ENCODE assay signal across 8 mouse cellular contexts in genomic region chr7:19822604-19823058, GRCm38 (mm10). TPM values are rescaled to one million over a fixed set of nuclear protein-coding genes. Genes with fewer than 3 reads are reported as not detected.
DNase-seq lines count a peak whose midpoint lies in the region; ATAC-seq lines count a peak whose summit lies in the region.

Bcl3 (minus strand) TSS chr7:19822770.

- 2% methylated on average over 21 of the region's 42 CpGs for WGBS in forebrain, embryonic 14.5 days
- under 1% methylated on average over 41 of the region's 42 CpGs for WGBS in limb, embryonic 12.5 days
- 1% methylated on average over 32 of the region's 42 CpGs for WGBS in midbrain, embryonic 14.5 days

- no peak for ATAC-seq in forebrain, embryonic 14.5 days
- peak; percentile 17 to 36; a peak in 1 of 4 replicates for ATAC-seq in hematopoietic stem cell, adult 5-6 weeks (replicated peaks in 1 of 2; ENCODE audit: insufficient read depth in 1 of 2, low FRiP score in 2 of 2, low TSS enrichment in 1 of 2, low read depth in 1 of 2, poor library complexity in 2 of 2, severe bottlenecking in 2 of 2)
- ATAC-seq in limb, embryonic 12.5 days (ENCODE audit: insufficient number of reproducible peaks, insufficient read depth, low FRiP score, low TSS enrichment, low read depth), result no peak
- no peak for ATAC-seq in midbrain, embryonic 14.5 days (ENCODE audit: low FRiP score, low TSS enrichment)

- H3K4me2 ChIP-seq in forebrain, embryonic 14.5 days (ENCODE audit: low read length), result peak within 1 kb of the TSS; percentile 40
- peak within 1 kb of the TSS; percentile 63 for H3K4me2 ChIP-seq in limb, embryonic 12.5 days
- peak within 1 kb of the TSS; percentile 49 for H3K4me2 ChIP-seq in midbrain, embryonic 14.5 days (ENCODE audit: low read length)

- peaks cover 38% of the 10 kb centered on the region for H3K27me3 ChIP-seq in forebrain, embryonic 14.5 days (replicated peaks; ENCODE audit: control insufficient read depth, insufficient read depth, low read length)
- H3K27me3 ChIP-seq in limb, embryonic 12.5 days, result peaks cover 57% of the 10 kb centered on the region
- peaks cover 40% of the 10 kb centered on the region for H3K27me3 ChIP-seq in midbrain, embryonic 14.5 days (ENCODE audit: control insufficient read depth, insufficient read depth, low read length)

- H3K9me3 ChIP-seq in forebrain, embryonic 14.5 days (replicated peaks; ENCODE audit: control insufficient read depth, low read length), result no peaks in the 10 kb centered on the region
- H3K9me3 ChIP-seq in limb, embryonic 12.5 days, result 0 out of 2 replicates have a peak, but pooled peaks cover 4% of the 10 kb centered on the region
- H3K9me3 ChIP-seq in midbrain, embryonic 14.5 days (ENCODE audit: control insufficient read depth, low read length), result no peaks in the 10 kb centered on the region

- peak within 1 kb of the TSS; percentile 16; the same call in 1 of the 2 replicates for H3K4me3 ChIP-seq in forebrain, embryonic 14.5 days (ENCODE audit: low read depth, low read length)
- H3K4me3 ChIP-seq in limb, embryonic 12.5 days (replicated peaks), result peak within 1 kb of the TSS; percentile 44
- peak within 1 kb of the TSS; percentile 19 for H3K4me3 ChIP-seq in midbrain, embryonic 14.5 days (replicated peaks; ENCODE audit: low read depth, low read length)

- H3K27ac ChIP-seq in forebrain, embryonic 14.5 days (ENCODE audit: low read depth, low read length), result no peak within 1 kb of the TSS
- H3K27ac ChIP-seq in limb, embryonic 12.5 days, result peak within 1 kb of the TSS; percentile 18
- no peak within 1 kb of the TSS for H3K27ac ChIP-seq in midbrain, embryonic 14.5 days (replicated peaks; ENCODE audit: low read depth, low read length)

- peak; percentile 56 for DNase-seq in ovary, adult 18-20 months (ENCODE audit: low spot score)
- no peak for DNase-seq in ovary, postnatal 14 days (ENCODE audit: low spot score)
- no peak for DNase-seq in forebrain, embryonic 14.5 days (ENCODE audit: low spot score)
- peak; percentile 16 for DNase-seq in midbrain, embryonic 14.5 days
- DNase-seq in testis, postnatal 14 days (ENCODE audit: low spot score), result peak; percentile 44
- DNase-seq in cerebellum, adult 11-12 months, result no peak

- no peaks in the 10 kb centered on the region for H3K4me1 ChIP-seq in forebrain, embryonic 14.5 days (ENCODE audit: control insufficient read depth, insufficient read depth, low read length)
- peaks cover 23% of the 10 kb centered on the region for H3K4me1 ChIP-seq in limb, embryonic 12.5 days (replicated peaks)
- peaks cover 4% of the 10 kb centered on the region for H3K4me1 ChIP-seq in midbrain, embryonic 14.5 days (ENCODE audit: control insufficient read depth, insufficient read depth, low read length)

- H3K9ac ChIP-seq in forebrain, embryonic 14.5 days (ENCODE audit: low read length), result peak within 1 kb of the TSS; percentile 21; the same call in 1 of the 2 replicates
- peak within 1 kb of the TSS; percentile 60 for H3K9ac ChIP-seq in limb, embryonic 12.5 days (replicated peaks)
- H3K9ac ChIP-seq in midbrain, embryonic 14.5 days (replicated peaks; ENCODE audit: low read length), result peak within 1 kb of the TSS; percentile 45; the same call in 1 of the 2 replicates

- no peaks in the 10 kb centered on the region for H3K36me3 ChIP-seq in forebrain, embryonic 14.5 days (ENCODE audit: control insufficient read depth, insufficient read depth, low read length)
- H3K36me3 ChIP-seq in limb, embryonic 12.5 days, result no peaks in the 10 kb centered on the region
- H3K36me3 ChIP-seq in midbrain, embryonic 14.5 days (ENCODE audit: control insufficient read depth, insufficient read depth, low read length), result no peaks in the 10 kb centered on the region

RNA-seq across cellular contexts. Expression of gene Bcl3, which starts in this region (rescaled TPM):
- polyA plus RNA-seq in forebrain, embryonic 14.5 days (2014; fragmentation: Nextera tagmentation; extraction: Ambion mirVana), result 0.75 TPM in 1 of 2 replicates, not detected in the other
- 3.0 and 5.3 TPM in 2 replicates for total RNA-seq in hematopoietic stem cell, adult 5-6 weeks (2017)
- 0.54 and 0.82 TPM in 2 replicates for polyA plus RNA-seq in limb, embryonic 12.5 days (2016; fragmentation: Nextera tagmentation; extraction: Ambion mirVana)
- polyA plus RNA-seq in midbrain, embryonic 14.5 days (2014; fragmentation: Nextera tagmentation; extraction: Ambion mirVana), result 0.77 and 1.2 TPM in 2 replicates

Comparison
In these comparisons a context has a peak if more than half of its experiments do, and no peak if none do; other contexts are left out.
1. DNase-seq: peak in ovary, adult 18-20 months (single experiment), midbrain, embryonic 14.5 days (single experiment) and testis, postnatal 14 days (single experiment); none in ovary, postnatal 14 days (single experiment), forebrain, embryonic 14.5 days (single experiment) and cerebellum, adult 11-12 months (single experiment).
2. ATAC-seq: peak in hematopoietic stem cell, adult 5-6 weeks (2 of 2); none in forebrain, embryonic 14.5 days (single experiment), limb, embryonic 12.5 days (single experiment) and midbrain, embryonic 14.5 days (single experiment).
3. Peak in every context shown above with its lines, with median percentiles within 50 percentile points of each other: H3K4me2 ChIP-seq, H3K4me3 ChIP-seq and H3K9ac ChIP-seq.